Mouse (Mus musculus) megakaryocyte, embryonic 14.5 days (primary cell): Measurements from ENCODE around the gene Ifi203.
"Not testable (repeated sequence)": the region's sequence is repeated elsewhere in the genome, so short reads cannot be mapped to it uniquely, and the experiment has no call there.

ENCODE experiments used
- FLI1 ChIP-seq: IDR thresholded peaks from 2 replicates; pipeline ENCODE4 v1.6.1; 2012; ENCODE audit warnings: low read length, inconsistent platforms, mixed read lengths
- GATA1 ChIP-seq: IDR thresholded peaks from 3 replicates; pipeline ENCODE4 v1.6.1; 2012; ENCODE audit warnings: mixed read lengths, low read length, inconsistent platforms, borderline replicate concordance

- TF ChIP-seq GATA1, FLI1: not testable (repeated sequence)
Observed at GRCm38 (mm10) chr1:173982694-173983305, 40.3 kb upstream of the Ifi203 start, which contains the start of gene Ifi202b.
